Mouse (Mus musculus) right cerebral cortex, postnatal 4 days (tissue): ENCODE measurements around the gene Slc6a19.

ENCODE experiments used
- DNase-seq: peaks from one replicate; pipeline ENCODE4 v3.0.0-alpha.2; 2022

Gene Slc6a19

DNA sequence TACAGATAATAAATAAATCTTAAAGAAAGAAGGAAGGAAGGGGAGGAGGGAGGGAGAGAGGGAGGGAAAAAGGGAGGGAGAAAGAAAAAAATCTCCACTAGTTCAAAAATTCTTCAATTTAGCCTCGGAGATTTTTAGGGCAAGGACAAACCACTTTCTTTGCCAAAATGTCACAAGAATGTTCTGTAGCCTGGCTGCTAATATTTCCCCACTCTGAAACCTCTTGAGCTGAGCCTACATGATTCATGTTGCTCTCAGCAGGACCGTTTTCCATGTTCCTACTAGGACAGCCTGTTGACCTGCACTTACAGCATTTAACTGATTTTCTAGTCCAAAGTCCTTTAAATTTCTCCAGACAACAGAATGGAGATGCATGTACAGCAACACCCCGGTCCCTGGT, 49.7 kb downstream of the Slc6a19 start:
- no peak for DNase-seq

DNA sequence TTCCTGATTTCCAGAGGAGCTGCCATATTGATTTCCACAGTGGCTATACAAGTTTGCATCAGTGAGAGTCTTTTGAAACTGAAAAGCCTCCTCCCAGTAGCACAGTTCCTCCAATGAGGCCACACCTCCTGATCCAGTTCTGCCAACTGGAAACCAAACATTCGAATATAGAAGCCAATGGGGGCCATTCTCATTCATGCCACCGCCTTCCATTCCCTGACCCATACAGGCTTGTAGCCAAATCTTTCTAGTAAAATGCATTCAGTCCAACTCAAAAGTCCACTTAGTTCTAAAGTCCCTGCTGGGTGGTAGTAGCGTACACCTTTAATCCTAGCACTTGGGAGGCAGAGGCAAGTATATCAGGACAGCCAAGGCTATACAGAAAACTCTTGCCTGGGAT, 51.4 kb downstream of the Slc6a19 start:
- no peak for DNase-seq

DNA sequence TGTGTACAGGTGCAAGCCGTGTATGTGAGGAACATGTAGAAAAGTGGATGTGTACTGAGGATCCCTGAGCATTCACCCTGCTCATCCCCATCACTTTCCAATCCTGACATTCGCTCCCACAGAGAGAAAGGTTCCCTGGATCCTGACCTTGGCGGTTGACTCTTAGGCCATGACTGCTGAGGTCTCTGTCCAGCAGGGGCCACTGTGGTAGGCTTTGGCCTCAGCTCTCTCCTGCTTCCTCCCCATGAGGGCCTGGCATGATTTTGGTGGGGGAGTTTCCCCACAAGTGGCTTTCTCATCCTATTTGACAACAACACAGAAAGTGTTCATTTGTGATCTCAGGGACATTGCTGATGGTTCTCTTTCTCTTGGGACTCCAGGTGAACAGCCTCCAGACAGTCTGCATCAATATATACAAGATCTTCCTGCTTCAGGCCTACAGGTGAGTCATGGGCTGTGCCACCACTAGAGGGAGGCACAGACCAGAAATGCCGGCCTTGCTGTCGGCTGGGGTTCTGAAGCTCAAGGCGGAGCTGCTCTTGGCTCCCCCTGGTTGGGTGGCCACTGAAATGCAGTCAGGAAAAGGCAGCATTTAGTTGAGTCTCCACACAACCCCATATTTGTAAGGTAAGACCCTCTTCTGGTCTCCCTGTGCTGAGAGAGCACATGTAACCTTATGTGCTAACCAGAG, 58.1 kb downstream of the Slc6a19 start:
- peak; percentile 33 for DNase-seq

DNA sequence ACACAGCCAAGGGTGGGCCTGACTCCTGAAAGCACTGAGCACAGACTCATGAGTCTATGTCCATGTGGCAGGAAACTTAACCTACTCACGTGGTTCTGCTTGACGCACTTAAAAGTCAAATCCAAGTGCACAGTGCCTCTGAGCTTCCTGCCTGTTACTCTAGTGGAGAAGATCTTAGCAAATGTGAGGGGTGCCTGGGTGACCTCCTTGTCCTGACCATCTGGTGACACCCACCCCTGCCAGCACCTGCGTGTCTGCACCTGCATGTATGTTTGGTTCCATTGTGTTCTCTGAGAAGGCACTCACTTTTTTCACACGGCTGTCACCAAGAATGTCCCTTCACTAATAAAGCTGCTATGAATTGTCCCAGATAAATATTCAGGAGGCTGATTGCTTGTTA, 63.4 kb downstream of the Slc6a19 start:
- DNase-seq = no peak

DNA sequence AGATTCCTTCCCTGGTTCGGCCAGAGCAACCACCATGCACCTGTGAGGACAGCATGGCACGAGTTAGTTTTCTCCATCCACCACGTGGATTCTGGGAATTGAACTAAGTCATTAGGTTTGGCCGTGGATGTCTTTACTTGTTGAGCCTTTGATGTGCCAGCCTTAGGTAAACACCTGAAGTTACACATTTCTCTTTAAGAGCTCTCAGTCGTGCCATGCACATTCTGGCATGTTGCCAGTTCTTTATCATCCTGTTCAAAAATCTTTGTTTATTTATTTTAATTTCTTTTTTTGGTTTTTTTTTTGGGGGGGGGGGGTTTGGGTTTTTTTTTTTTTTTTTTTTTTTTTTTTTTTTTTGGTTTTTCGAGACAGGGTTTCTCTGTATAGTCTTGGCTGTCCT, 66.8 kb downstream of the Slc6a19 start:
- no peak for DNase-seq

DNA sequence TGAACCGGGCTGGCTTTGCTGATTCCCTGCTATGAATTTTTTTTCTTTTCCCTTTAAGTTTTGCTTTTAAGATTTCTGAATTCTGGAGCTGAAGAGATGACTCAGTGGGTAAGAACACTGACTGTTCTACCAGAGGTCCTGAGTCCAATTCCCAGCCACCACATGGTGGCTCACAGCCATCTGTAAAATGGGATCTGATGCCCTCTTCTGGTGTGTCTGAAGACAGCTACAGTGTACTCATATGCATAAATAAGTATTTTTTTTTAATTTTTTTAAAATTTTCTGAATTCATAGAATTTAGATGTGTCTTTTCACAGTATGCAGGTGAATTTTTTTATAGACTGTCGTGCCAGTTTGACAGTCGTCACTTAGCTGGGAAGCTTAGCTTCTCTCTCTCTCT, 72.8 kb downstream of the Slc6a19 start:
- no peak for DNase-seq
